Mouse (Mus musculus) liver, embryonic 15.5 days (tissue): ENCODE measurements around the gene Srgap2. TPM values are rescaled to one million over a fixed set of nuclear protein-coding genes. Genes with fewer than 3 reads are reported as not detected.

ENCODE experiments used
- ATAC-seq: fragments of 200-750 bp; cut with Nextera tagmentation; 2 replicates; pipeline ENCODE4 v1.8.0; 2017; ENCODE audit warnings: moderate number of reproducible peaks, mild to moderate bottlenecking, moderate library complexity; ENCODE audit not compliant: insufficient read depth
- H3K27ac ChIP-seq: fragments of 300-500 bp; sonication (generic); replicated peaks from 2 replicates; pipeline ENCODE4 v1.5.1; 2015; ENCODE audit warnings: mild to moderate bottlenecking, inconsistent platforms
- H3K27me3 ChIP-seq: fragments of 300-500 bp; sonication (generic); 2 replicates; pipeline ENCODE4 v1.6.1; 2015; ENCODE audit warnings: mild to moderate bottlenecking, inconsistent platforms
- H3K36me3 ChIP-seq: fragments of 300-500 bp; sonication (generic); replicated peaks from 2 replicates; pipeline ENCODE4 v1.6.1; 2015; ENCODE audit warnings: moderate library complexity, mild to moderate bottlenecking, inconsistent platforms
- H3K4me1 ChIP-seq: fragments of 300-500 bp; sonication (generic); replicated peaks from 2 replicates; pipeline ENCODE4 v1.6.1; 2015; ENCODE audit warnings: inconsistent platforms
- H3K4me2 ChIP-seq: fragments of 300-500 bp; sonication (generic); 2 replicates; pipeline ENCODE4 v1.6.1; 2015; ENCODE audit warnings: moderate library complexity, mild to moderate bottlenecking, inconsistent platforms
- H3K4me3 ChIP-seq: fragments of 300-500 bp; sonication (generic); replicated peaks from 2 replicates; pipeline ENCODE4 v1.5.1; 2015; ENCODE audit warnings: mild to moderate bottlenecking, inconsistent platforms
- H3K9ac ChIP-seq: fragments of 300-500 bp; sonication (generic); 2 replicates; pipeline ENCODE4 v1.6.1; 2015; ENCODE audit warnings: moderate library complexity, mild to moderate bottlenecking, inconsistent platforms
- H3K9me3 ChIP-seq: fragments of 300-500 bp; sonication (generic); replicated peaks from 2 replicates; pipeline ENCODE4 v1.6.1; 2016; ENCODE audit warnings: inconsistent platforms
- WGBS: fragments of 180-500 bp; shearing (Covaris S2); methylation state at CpG from one replicate; pipeline ENCODE4 v1.1.7; 2015; ENCODE audit warnings: mixed read lengths; ENCODE audit not compliant: insufficient replicate concordance; 5-methylcytosine and 5-hydroxymethylcytosine counted together
- polyA plus RNA-seq: library from polyadenylated mRNA; unstranded; fragments of >200 nt; fragmentation: Nextera tagmentation; extraction: Ambion mirVana; gene quantifications from 2 replicates; pipeline ENCODE4 v1.2.1, GENCODE M21; 2015

Gene Srgap2
- polyA plus RNA-seq, 1 experiment from 2014 or later = 3.8 TPM

GRCm38 (mm10) chr1:131491579-131491978 is 35.6 kb downstream of the Srgap2 start:
- no peak for ATAC-seq
- H3K27ac ChIP-seq = no peak overlapping the region
- H3K9me3 ChIP-seq = no peaks in the 10 kb centered on the region
- H3K36me3 ChIP-seq = no peaks in the 10 kb centered on the region
- peaks cover 3% of the 10 kb centered on the region for H3K4me1 ChIP-seq
- H3K9ac ChIP-seq = no peak overlapping the region
- no peak overlapping the region for H3K4me3 ChIP-seq
- 68% methylated on average over 4 of the region's 4 CpGs for WGBS
- no peaks in the 10 kb centered on the region for H3K27me3 ChIP-seq
- H3K4me2 ChIP-seq = no peak overlapping the region

- no peak for ATAC-seq
- no peaks in the 10 kb centered on the region for H3K27me3 ChIP-seq
- H3K4me2 ChIP-seq = no peak overlapping the region
- no peak overlapping the region for H3K9ac ChIP-seq
- 84% methylated on average over 3 of the region's 3 CpGs for WGBS
- no peak overlapping the region for H3K4me3 ChIP-seq
- no peaks in the 10 kb centered on the region for H3K36me3 ChIP-seq
- peaks cover 3% of the 10 kb centered on the region for H3K4me1 ChIP-seq
- no peaks in the 10 kb centered on the region for H3K9me3 ChIP-seq
- H3K27ac ChIP-seq = no peak overlapping the region
Measured at GRCm38 (mm10) chr1:131489312-131489711, 37.8 kb downstream of the Srgap2 start.

GRCm38 (mm10) chr1:131486094-131486850 is 40.9 kb downstream of the Srgap2 start:
- H3K9ac ChIP-seq = no peak overlapping the region
- no peak overlapping the region for H3K4me3 ChIP-seq
- H3K9me3 ChIP-seq = no peaks in the 10 kb centered on the region
- ATAC-seq = no peak
- H3K4me2 ChIP-seq = no peak overlapping the region
- H3K27ac ChIP-seq = no peak overlapping the region
- H3K36me3 ChIP-seq = no peaks in the 10 kb centered on the region
- H3K4me1 ChIP-seq = no peaks in the 10 kb centered on the region
- no peaks in the 10 kb centered on the region for H3K27me3 ChIP-seq
- WGBS = 60% methylated on average over 5 of the region's 5 CpGs

GRCm38 (mm10) chr1:131482242-131482641 is 44.9 kb downstream of the Srgap2 start:
- H3K4me3 ChIP-seq = no peak overlapping the region
- H3K9me3 ChIP-seq = no peaks in the 10 kb centered on the region
- no peaks in the 10 kb centered on the region for H3K36me3 ChIP-seq
- no peaks in the 10 kb centered on the region for H3K27me3 ChIP-seq
- H3K4me1 ChIP-seq = no peaks in the 10 kb centered on the region
- H3K9ac ChIP-seq = no peak overlapping the region
- no peak for ATAC-seq
- H3K4me2 ChIP-seq = no peak overlapping the region
- no peak overlapping the region for H3K27ac ChIP-seq
- WGBS = 72% methylated on average over 3 of the region's 3 CpGs

GRCm38 (mm10) chr1:131481391-131481790 is 45.8 kb downstream of the Srgap2 start:
- Histone ChIP-seq H3K36me3 (no peaks in the 10 kb centered on the region), H3K27me3 (no peaks in the 10 kb centered on the region), H3K27ac (no peak overlapping the region), H3K9ac (no peak overlapping the region), H3K4me1 (no peaks in the 10 kb centered on the region), H3K4me3 (no peak overlapping the region), H3K9me3 (no peaks in the 10 kb centered on the region), H3K4me2 (no peak overlapping the region)
- no peak for ATAC-seq

GRCm38 (mm10) chr1:131478770-131479305 is 48.3 kb downstream of the Srgap2 start:
- no peak overlapping the region for H3K4me2 ChIP-seq
- no peaks in the 10 kb centered on the region for H3K36me3 ChIP-seq
- WGBS = 42% methylated on average over 2 of the region's 2 CpGs
- no peak overlapping the region for H3K4me3 ChIP-seq
- H3K9ac ChIP-seq = no peak overlapping the region
- 0 out of 2 replicates have a peak, but pooled peaks have one; percentile 49 for ATAC-seq
- H3K9me3 ChIP-seq = no peaks in the 10 kb centered on the region
- H3K4me1 ChIP-seq = no peaks in the 10 kb centered on the region
- H3K27me3 ChIP-seq = no peaks in the 10 kb centered on the region
- H3K27ac ChIP-seq = no peak overlapping the region

- Histone ChIP-seq H3K9me3 (no peaks in the 10 kb centered on the region), H3K4me3 (no peak overlapping the region), H3K27ac (no peak overlapping the region), H3K27me3 (no peaks in the 10 kb centered on the region), H3K9ac (no peak overlapping the region), H3K4me1 (peaks cover 4% of the 10 kb centered on the region), H3K4me2 (no peak overlapping the region), H3K36me3 (no peaks in the 10 kb centered on the region)
- no peak for ATAC-seq
Measured at GRCm38 (mm10) chr1:131475306-131475705, 51.8 kb downstream of the Srgap2 start.

GRCm38 (mm10) chr1:131473631-131474118 is 53.5 kb downstream of the Srgap2 start:
- no peak overlapping the region for H3K4me3 ChIP-seq
- no peaks in the 10 kb centered on the region for H3K9me3 ChIP-seq
- no peaks in the 10 kb centered on the region for H3K36me3 ChIP-seq
- no peaks in the 10 kb centered on the region for H3K27me3 ChIP-seq
- no peak overlapping the region for H3K4me2 ChIP-seq
- H3K27ac ChIP-seq = no peak overlapping the region
- no peak for ATAC-seq
- H3K4me1 ChIP-seq = peaks cover 8% of the 10 kb centered on the region
- H3K9ac ChIP-seq = no peak overlapping the region

- H3K4me3 ChIP-seq = no peak overlapping the region
- peak; percentile 51 for ATAC-seq
- no peaks in the 10 kb centered on the region for H3K36me3 ChIP-seq
- H3K9me3 ChIP-seq = no peaks in the 10 kb centered on the region
- no peak overlapping the region for H3K9ac ChIP-seq
- H3K27me3 ChIP-seq = no peaks in the 10 kb centered on the region
- H3K4me2 ChIP-seq = no peak overlapping the region
- WGBS = 33% methylated on average over 1 of the region's 1 CpGs
- no peak overlapping the region for H3K27ac ChIP-seq
- H3K4me1 ChIP-seq = peaks cover 14% of the 10 kb centered on the region
Measured at GRCm38 (mm10) chr1:131470597-131470996, 56.6 kb downstream of the Srgap2 start.

GRCm38 (mm10) chr1:131465855-131466254 is 61.3 kb downstream of the Srgap2 start:
- Histone ChIP-seq H3K27me3 (no peaks in the 10 kb centered on the region), H3K4me2 (no peak overlapping the region), H3K9me3 (no peaks in the 10 kb centered on the region), H3K9ac (no peak overlapping the region), H3K4me1 (peaks cover 14% of the 10 kb centered on the region), H3K4me3 (no peak overlapping the region), H3K36me3 (no peaks in the 10 kb centered on the region), H3K27ac (no peak overlapping the region)
- 76% methylated on average over 4 of the region's 4 CpGs for WGBS
- no peak for ATAC-seq

- no peak overlapping the region for H3K27ac ChIP-seq
- H3K4me2 ChIP-seq = no peak overlapping the region
- no peaks in the 10 kb centered on the region for H3K27me3 ChIP-seq
- no peaks in the 10 kb centered on the region for H3K9me3 ChIP-seq
- peaks cover 6% of the 10 kb centered on the region; the same call in 1 of the 2 replicates for H3K4me1 ChIP-seq
- H3K4me3 ChIP-seq = no peak overlapping the region
- no peak for ATAC-seq
- no peaks in the 10 kb centered on the region for H3K36me3 ChIP-seq
- 53% methylated on average over 6 of the region's 6 CpGs for WGBS
- no peak overlapping the region for H3K9ac ChIP-seq
Measured at GRCm38 (mm10) chr1:131463953-131464627, 63.1 kb downstream of the Srgap2 start.
